Mouse (Mus musculus) kidney, postnatal 10 days (tissue): ENCODE data around the gene Mob3a.
"Not testable (repeated sequence)": the region's sequence is repeated elsewhere in the genome, so short reads cannot be mapped to it uniquely, and the experiment has no call there.

ENCODE experiments used
- DNase-seq: peaks from one replicate; pipeline ENCODE4 v3.0.0; 2021; ENCODE audit warnings: mixed read lengths

Gene Mob3a

GRCm38 (mm10) chr10:80661149-80661548 is 40.6 kb downstream of the Mob3a start:
- DNase-seq: peak; percentile 80

GRCm38 (mm10) chr10:80659213-80659612 is 42.6 kb downstream of the Mob3a start:
- DNase-seq: peak; percentile 92

- DNase-seq: no peak
Observed at GRCm38 (mm10) chr10:80658841-80659202, 43.0 kb downstream of the Mob3a start.

- DNase-seq: no peak
Observed at GRCm38 (mm10) chr10:80658194-80658840, 43.5 kb downstream of the Mob3a start.

GRCm38 (mm10) chr10:80656863-80657623 is 44.7 kb downstream of the Mob3a start, which contains the start of gene Btbd2:
TSS of gene Btbd2 (minus strand) at chr10:80657071.
- DNase-seq: no peak

- DNase-seq: peak; percentile 100
Observed at GRCm38 (mm10) chr10:80656130-80656862, 45.5 kb downstream of the Mob3a start.

- no peak for DNase-seq
Observed at GRCm38 (mm10) chr10:80655406-80656129, 46.2 kb downstream of the Mob3a start.

- DNase-seq: no peak
Observed at GRCm38 (mm10) chr10:80654866-80655265, 46.9 kb downstream of the Mob3a start.

GRCm38 (mm10) chr10:80653156-80653720 is 48.5 kb downstream of the Mob3a start:
- no peak for DNase-seq

- no peak for DNase-seq
Observed at GRCm38 (mm10) chr10:80650392-80650791, 51.4 kb downstream of the Mob3a start.

GRCm38 (mm10) chr10:80649910-80650309 is 51.9 kb downstream of the Mob3a start:
- not testable (repeated sequence) for DNase-seq

- no peak for DNase-seq
Observed at GRCm38 (mm10) chr10:80646936-80647335, 54.8 kb downstream of the Mob3a start.

- DNase-seq: no peak
Observed at GRCm38 (mm10) chr10:80635345-80635744, 66.4 kb downstream of the Mob3a start.
